Mouse (Mus musculus) liver, embryonic 14.5 days (tissue): ENCODE data around the gene Maml3.

ENCODE experiments used
- CTCF ChIP-seq: IDR thresholded peaks from 2 replicates; pipeline ENCODE4 v1.5.1; 2016; ENCODE audit warnings: antibody characterized with exemption, low read depth, control low read depth
- EP300 ChIP-seq: IDR thresholded peaks from 2 replicates; pipeline ENCODE4 v1.6.1; 2016; ENCODE audit warnings: antibody characterized with exemption, low read depth

- TF ChIP-seq CTCF: no peak
- TF ChIP-seq EP300: no peak
Observed at GRCm38 (mm10) chr3:51954441-51954840, 150.4 kb downstream of the Maml3 start.
